Mouse (Mus musculus): ENCODE measurements around the gene Scfd2.

DNA sequence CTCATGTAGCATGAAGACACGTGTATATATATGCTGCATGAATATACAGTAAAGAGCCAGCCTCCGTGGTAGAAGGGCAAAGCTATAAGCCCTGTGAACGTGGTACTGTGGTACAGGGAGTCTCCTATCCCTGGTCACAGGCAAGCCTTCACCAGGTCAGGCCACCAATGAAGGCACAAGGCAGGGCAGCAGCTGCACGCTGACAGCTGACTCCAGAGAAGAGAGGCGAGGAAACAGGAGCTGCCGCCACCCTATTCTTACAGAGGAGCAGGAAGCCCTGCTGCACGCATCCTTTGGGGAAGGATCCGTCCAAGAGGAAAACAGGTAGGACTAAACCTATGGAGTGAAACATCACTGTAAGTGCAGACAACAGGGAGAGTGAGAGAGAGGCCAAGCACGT, 76.5 kb downstream of the Scfd2 start:
- TF ChIP-seq POLR2A (IDR thresholded peaks at IDR 0.05; ENCODE audit: borderline replicate concordance, control insufficient read depth, low read depth, low read length) (no peak), CTCF (IDR thresholded peaks at IDR 0.05; ENCODE audit: control insufficient read depth, insufficient read depth, low read length) (no peak)

Data from bone marrow, adult 2 months (tissue).